Comparison of ENCODE assay signal across 21 mouse cellular contexts in the genomic region with DNA sequence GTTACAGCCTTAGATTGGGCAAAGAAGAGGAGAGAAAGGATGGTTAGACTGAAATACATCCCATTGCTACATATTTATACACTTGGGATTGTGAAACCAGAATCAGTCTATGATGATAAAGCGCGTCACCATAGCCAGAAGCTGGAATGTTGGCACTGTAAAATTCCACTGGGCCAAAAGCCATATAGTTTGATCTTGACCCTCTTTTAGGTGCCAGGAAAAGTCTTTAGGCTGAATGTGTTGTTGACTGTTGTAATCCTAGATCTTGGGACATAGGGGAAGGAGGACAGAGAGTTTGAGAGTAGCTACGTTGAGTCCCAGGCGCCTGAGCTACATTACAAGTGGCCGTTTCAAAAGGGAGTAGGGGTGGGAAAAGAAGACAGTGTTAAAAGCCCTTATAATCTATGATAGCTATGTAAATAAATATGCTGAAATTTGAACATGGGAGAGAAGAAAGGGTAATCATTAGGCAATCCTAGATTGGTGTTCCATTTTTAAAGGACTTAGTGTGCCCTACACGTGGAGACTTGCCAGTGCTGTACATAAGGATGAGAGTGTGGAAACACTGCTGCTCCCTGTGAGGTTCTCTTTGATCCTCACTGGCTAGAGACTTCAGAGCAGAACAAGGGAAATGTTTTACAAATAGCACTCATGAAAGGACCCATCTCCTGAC. TPM values are rescaled to one million over a fixed set of nuclear protein-coding genes. Genes with fewer than 3 reads are reported as not detected.
DNase-seq lines count a peak whose midpoint lies in the region; ATAC-seq and TF ChIP-seq lines count a peak whose summit lies in the region.
"Had no signal": no experiment of that assay in that cellular context is flagged by ENCODE, and none has a peak within 500 bp of the region (broad histone marks: within the 10 kb centered on the region; RNA-seq: fewer than 3 reads in every experiment).

No protein-coding gene starts in this region.

- no peak for TF ChIP-seq EP300 in stomach, postnatal 0 days (optimal IDR thresholded peaks at IDR 0.05)

- TF ChIP-seq CTCF in stomach, postnatal 0 days (IDR thresholded peaks at IDR 0.05; ENCODE audit: low read depth): no peak

- WGBS in lung, embryonic 15.5 days: 58% methylated on average over 6 of the region's 6 CpGs
- WGBS in stomach, postnatal 0 days: 49% methylated on average over 6 of the region's 6 CpGs

- no peaks in the 10 kb centered on the region for H3K9me3 ChIP-seq in lung, embryonic 15.5 days
- H3K9me3 ChIP-seq in stomach, postnatal 0 days (ENCODE audit: control insufficient read depth, low read length): no peaks in the 10 kb centered on the region
- H3K9me3 ChIP-seq: embryonic facial prominence, embryonic 12.5 days; forebrain, embryonic 10.5 days; heart, embryonic 12.5 days; midbrain, embryonic 12.5 days had no signal

- H3K36me3 ChIP-seq in lung, embryonic 15.5 days: peaks cover 4% of the 10 kb centered on the region; the same call in 1 of the 2 replicates
- no peaks in the 10 kb centered on the region for H3K36me3 ChIP-seq in stomach, postnatal 0 days (ENCODE audit: control insufficient read depth, insufficient read depth, low read length)
- H3K36me3 ChIP-seq: embryonic facial prominence, embryonic 12.5 days had no signal

- no peak overlapping the region for H3K4me3 ChIP-seq in lung, embryonic 15.5 days
- H3K4me3 ChIP-seq in stomach, postnatal 0 days (ENCODE audit: low read depth, low read length): no peak overlapping the region
- H3K4me3 ChIP-seq: embryonic facial prominence, embryonic 12.5 days; forebrain, embryonic 10.5 days; heart, embryonic 12.5 days; midbrain, embryonic 12.5 days had no signal

- H3K4me1 ChIP-seq in lung, embryonic 15.5 days: no peaks in the 10 kb centered on the region
- H3K4me1 ChIP-seq in stomach, postnatal 0 days (replicated peaks; ENCODE audit: control insufficient read depth, insufficient read depth): no peaks in the 10 kb centered on the region
- H3K4me1 ChIP-seq: embryonic facial prominence, embryonic 12.5 days; forebrain, embryonic 10.5 days; heart, embryonic 12.5 days; midbrain, embryonic 12.5 days had no signal

- ATAC-seq in lung, embryonic 15.5 days (ENCODE audit: borderline replicate concordance, extremely low read depth, low FRiP score, low TSS enrichment): peak; percentile 55; the same call in 1 of the 2 replicates
- 0 out of 2 replicates have a peak, but pooled peaks have one; percentile 29 for ATAC-seq in stomach, postnatal 0 days (ENCODE audit: low FRiP score, low TSS enrichment)
- ATAC-seq in frontal cortex, adult (ENCODE audit: low TSS enrichment): no peak
- ATAC-seq: hindbrain, postnatal 0 days had no signal

- H3K27me3 ChIP-seq in lung, embryonic 15.5 days: no peaks in the 10 kb centered on the region
- no peaks in the 10 kb centered on the region for H3K27me3 ChIP-seq in stomach, postnatal 0 days (ENCODE audit: control insufficient read depth, insufficient read depth, low read length)

- peak; percentile 45 for DNase-seq in adrenal gland, adult 2 months
- DNase-seq in adrenal gland, postnatal 25 days: no peak
- DNase-seq in urinary bladder, postnatal 14 days (ENCODE audit: low spot score): peak; percentile 7
- DNase-seq in urinary bladder, adult 18-20 months (ENCODE audit: low spot score in 2 of 2): no peak
- DNase-seq in stomach, postnatal 0 days (ENCODE audit: low spot score): no peak
- DNase-seq in ovary, postnatal 36 days (ENCODE audit: low spot score): no peak
- DNase-seq: cerebellum, adult 2 months; gastrocnemius, postnatal 36 days; heart, postnatal 36 days; kidney, adult 18-20 months; kidney, postnatal 25 days; layer of hippocampus, adult 9-11 months; right cerebral cortex, postnatal 4 days; thymus, postnatal 4 days had no signal

- no peak overlapping the region for H3K9ac ChIP-seq in lung, embryonic 15.5 days
- no peak overlapping the region for H3K9ac ChIP-seq in stomach, postnatal 0 days (ENCODE audit: low read length)
- H3K9ac ChIP-seq: embryonic facial prominence, embryonic 12.5 days; heart, embryonic 12.5 days; midbrain, embryonic 12.5 days had no signal

- H3K4me2 ChIP-seq in lung, embryonic 15.5 days: no peak overlapping the region
- no peak overlapping the region for H3K4me2 ChIP-seq in stomach, postnatal 0 days (replicated peaks; ENCODE audit: low read depth)
- H3K4me2 ChIP-seq: embryonic facial prominence, embryonic 12.5 days; heart, embryonic 12.5 days; midbrain, embryonic 12.5 days had no signal

- no peak overlapping the region for H3K27ac ChIP-seq in lung, embryonic 15.5 days
- H3K27ac ChIP-seq in stomach, postnatal 0 days (replicated peaks): 0 out of 2 replicates have a peak overlapping the region, but pooled peaks have one; percentile 30
- H3K27ac ChIP-seq: embryonic facial prominence, embryonic 12.5 days; forebrain, embryonic 10.5 days; hindbrain, postnatal 0 days; midbrain, embryonic 12.5 days had no signal

RNA-seq across cellular contexts. Expression of gene Gdpd2, which starts 42.2 kb away (rescaled TPM):
- under 1 TPM; 0.17 to 0.20 TPM for total RNA-seq in adrenal gland, adult 2 months (2021)
- 0.60 and 0.86 TPM in 2 replicates for polyA plus RNA-seq in adrenal gland, adult 2 months (2012; rRNA removed)
- total RNA-seq in adrenal gland, postnatal 25 days (2021): 0.58 TPM in 1 of 2 replicates, not detected in the other
- 0.29 and 0.44 TPM in 2 replicates for polyA plus RNA-seq in lung, embryonic 15.5 days (2015; fragmentation: Nextera tagmentation; extraction: Ambion mirVana)
- 21.4 and 28.1 TPM in 2 replicates for polyA plus RNA-seq in stomach, postnatal 0 days (2015; fragmentation: Nextera tagmentation; extraction: Ambion mirVana)
- total RNA-seq: gastrocnemius, postnatal 36 days; heart, postnatal 36 days had no signal

Comparison
In these comparisons a context has a peak if more than half of its experiments do, and no peak if none do; other contexts are left out.
1. DNase-seq: peak in adrenal gland, adult 2 months (single experiment) and urinary bladder, postnatal 14 days (single experiment); none in adrenal gland, postnatal 25 days (single experiment), urinary bladder, adult 18-20 months (0 of 2), stomach, postnatal 0 days (single experiment) and ovary, postnatal 36 days (single experiment).
2. RNA of gene Gdpd2, which starts 42.2 kb away (polyA plus RNA-seq): 21.4 to 28.1 TPM in stomach, postnatal 0 days; 0.60 to 0.86 TPM in adrenal gland, adult 2 months and 0.29 to 0.44 TPM in lung, embryonic 15.5 days; every median in the first group is over 10 times any median in the second.